Mouse (Mus musculus) heart, postnatal 14 days (tissue): ENCODE data around the gene Actrt1. TPM values are rescaled to one million over a fixed set of nuclear protein-coding genes. Genes with fewer than 3 reads are reported as not detected.

Source experiments
- DNase-seq, 2 experiments: peaks; one replicate each; pipeline ENCODE4 v3.0.0; 2021 to 2022
- intact Hi-C: fragments of 180-260 bp; cut with DNase I; formaldehyde crosslinking; loops from one replicate; pipeline ENCODE4 v1.15.1; 2025
- long read RNA-seq, 2 experiments: library from polyadenylated mRNA; stranded (forward); transcript quantifications; one replicate each; pipeline ENCODE4 v2.0.0; 2021
- total RNA-seq, 2 experiments: library from RNA; stranded (reverse); gene quantifications; 2 replicates each; pipeline ENCODE4 v1.2.3; 2021

Gene Actrt1
- not detected for total RNA-seq
- long read RNA-seq, experiment 1: 0 reads
- long read RNA-seq, experiment 2: 0 reads

GRCm38 (mm10) chrX:46328707-46329106 is at the start of gene Actrt1:
TSS of gene Actrt1 (plus strand) at chrX:46329007.
- no peak for DNase-seq
- intact Hi-C loops: no loop called here

- intact Hi-C loops: no loop called here
- DNase-seq: no peak
Measured at GRCm38 (mm10) chrX:46331463-46332115, 2.8 kb downstream of the Actrt1 start.
